Mouse (Mus musculus) layer of hippocampus, postnatal 10 days (tissue): ENCODE measurements around the gene 1300017J02Rik. TPM values are rescaled to one million over a fixed set of nuclear protein-coding genes. Genes with fewer than 3 reads are reported as not detected.
"Not testable (repeated sequence)": the region's sequence is repeated elsewhere in the genome, so short reads cannot be mapped to it uniquely, and the experiment has no call there.

Source experiments
- DNase-seq, 2 experiments: peaks; one replicate each; pipeline ENCODE4 v3.0.0; 2021; ENCODE audit warnings: low spot score in 2 of 2
- long read RNA-seq: library from polyadenylated mRNA; stranded (forward); transcript quantifications from one replicate; pipeline ENCODE4 v2.0.0, GENCODE M21; 2023
- total RNA-seq, 2 experiments: library from RNA; stranded (reverse); gene quantifications; 2 replicates each; pipeline ENCODE4 v1.2.3; 2021

1300017J02Rik gene
- 1 to 10 TPM in 1 of 2 experiments, under 1 TPM in 1; 0.98 to 1.1 TPM for total RNA-seq
- long read RNA-seq, partial matches to known transcripts = 1 of 1 reads
- long read RNA-seq, other reads (novel, unspliced or antisense) = 0 of 1 reads

DNA sequence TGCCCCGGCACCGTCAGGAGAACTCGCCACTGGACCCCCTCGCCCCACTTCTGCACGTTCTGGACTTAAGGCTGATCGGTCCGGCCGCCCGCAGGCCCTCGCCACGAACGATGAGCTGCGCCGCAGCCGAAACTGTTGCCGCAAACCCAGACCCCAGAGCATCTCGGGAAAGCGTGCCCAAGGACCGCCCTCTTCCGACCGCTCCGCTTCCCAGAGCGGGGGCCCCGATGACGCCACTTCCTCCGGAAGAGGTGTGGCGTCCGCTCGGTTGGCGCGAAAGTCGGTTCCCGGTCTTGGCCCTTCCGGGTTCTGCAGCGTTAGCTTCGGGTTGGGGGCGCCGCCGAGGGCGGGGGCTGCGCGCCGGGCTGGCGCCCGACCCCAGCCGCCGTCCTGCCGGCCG, at the start of gene 1300017J02Rik, which contains the start of gene Topbp1:
Gene 1300017J02Rik, minus strand, starts transcription at position 156 of the 400 bp plus-strand sequence.
Gene Topbp1, plus strand, starts transcription at position 289 of the 400 bp plus-strand sequence.
- DNase-seq = peak; percentile 90 to 94

DNA sequence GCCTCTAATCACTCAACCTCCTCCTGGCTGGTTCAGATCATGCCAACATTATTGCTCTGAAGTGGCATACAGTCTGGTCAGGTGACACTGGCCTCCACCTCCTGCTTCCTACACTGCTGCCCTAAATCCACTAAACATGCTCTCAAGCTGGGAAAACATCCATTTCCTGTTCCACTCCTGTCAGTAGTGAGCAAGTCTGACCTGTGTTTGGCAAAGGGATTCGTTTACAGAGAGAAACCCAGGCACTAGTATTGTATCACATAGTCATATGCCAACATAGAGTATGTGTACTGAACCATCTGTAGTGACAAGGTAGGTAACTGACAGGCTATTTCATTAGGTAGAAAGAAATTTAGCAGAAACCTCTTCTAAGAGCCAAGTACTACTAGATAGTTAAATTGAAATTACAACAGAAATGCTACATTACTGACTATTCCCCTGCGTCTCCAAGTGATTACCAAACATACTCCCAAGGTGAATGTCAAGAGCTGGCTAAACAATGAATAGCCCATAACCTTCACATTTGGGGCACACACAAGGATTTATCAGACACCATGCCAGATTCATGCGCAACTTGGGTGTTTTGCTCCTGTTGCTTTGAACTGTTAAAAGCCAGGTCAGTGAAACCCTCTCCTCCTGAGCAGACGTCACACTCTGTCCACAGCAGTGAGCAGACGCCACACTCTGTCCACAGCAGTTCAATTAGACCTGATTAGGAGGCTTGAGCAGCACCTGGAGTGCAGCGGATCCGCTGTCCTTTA, 48.8 kb upstream of the 1300017J02Rik start:
- not testable (repeated sequence) for DNase-seq

DNA sequence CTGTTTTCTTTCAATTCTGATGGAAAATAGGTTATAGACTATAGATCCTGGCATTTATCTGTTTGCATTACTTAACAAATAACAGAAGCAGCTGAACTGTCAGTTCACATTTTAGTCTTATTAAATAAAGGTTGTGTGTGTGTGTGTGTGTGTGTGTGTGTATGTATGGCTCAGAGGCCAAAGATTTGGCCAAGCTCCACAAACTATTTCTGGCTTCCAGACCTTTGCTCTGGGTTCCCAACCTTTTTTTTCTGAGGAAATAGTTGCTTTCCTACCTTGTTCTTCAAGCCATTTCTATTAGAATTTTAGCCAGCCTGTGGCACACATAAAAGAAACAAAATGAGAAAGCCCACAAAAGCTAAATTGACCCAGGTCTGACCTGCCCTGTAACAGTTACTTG, 43.9 kb upstream of the 1300017J02Rik start:
- no peak for DNase-seq

DNA sequence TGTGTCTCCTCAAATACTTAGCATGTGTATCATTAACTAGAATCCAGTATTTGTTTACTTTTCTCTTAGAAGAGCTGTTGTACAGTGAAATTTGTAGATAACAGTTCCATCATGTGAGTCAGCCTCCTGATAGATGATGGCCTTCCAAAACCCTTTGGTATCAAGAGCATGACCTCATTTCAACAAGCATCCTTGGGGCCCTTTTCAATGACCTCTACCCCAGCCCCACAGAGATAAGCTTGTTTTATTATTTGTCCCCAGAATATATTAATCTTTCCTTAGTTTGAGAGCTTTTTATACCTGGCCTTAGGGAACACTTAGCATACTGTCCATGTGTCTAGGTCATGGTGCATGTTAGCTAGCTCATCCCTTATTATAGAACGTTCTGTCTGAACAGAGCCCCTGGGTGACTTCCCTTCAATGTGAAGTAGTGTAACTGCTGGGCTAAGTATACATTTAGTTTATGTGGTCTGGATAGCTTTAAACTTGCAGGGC, 43.2 kb upstream of the 1300017J02Rik start:
- no peak for DNase-seq

DNA sequence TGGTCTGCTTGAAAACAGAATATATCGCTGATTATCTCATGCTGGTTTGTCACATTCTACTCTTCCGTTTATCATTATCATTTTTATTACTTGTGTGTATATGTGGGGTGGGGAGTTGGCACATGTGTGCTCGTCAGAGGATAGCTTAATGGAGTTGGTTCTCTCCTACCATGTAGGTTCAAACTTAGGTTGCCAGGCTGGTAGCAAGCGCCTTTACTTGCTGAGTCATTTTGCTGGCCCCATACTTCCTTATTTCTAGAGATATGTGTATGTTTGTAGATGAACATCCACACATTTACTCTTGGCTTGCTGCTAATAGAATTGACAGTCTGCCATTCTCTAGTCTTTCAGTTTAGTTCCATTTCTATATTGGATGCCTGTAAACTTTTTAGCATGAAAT, 42.2 kb upstream of the 1300017J02Rik start:
- DNase-seq = no peak

DNA sequence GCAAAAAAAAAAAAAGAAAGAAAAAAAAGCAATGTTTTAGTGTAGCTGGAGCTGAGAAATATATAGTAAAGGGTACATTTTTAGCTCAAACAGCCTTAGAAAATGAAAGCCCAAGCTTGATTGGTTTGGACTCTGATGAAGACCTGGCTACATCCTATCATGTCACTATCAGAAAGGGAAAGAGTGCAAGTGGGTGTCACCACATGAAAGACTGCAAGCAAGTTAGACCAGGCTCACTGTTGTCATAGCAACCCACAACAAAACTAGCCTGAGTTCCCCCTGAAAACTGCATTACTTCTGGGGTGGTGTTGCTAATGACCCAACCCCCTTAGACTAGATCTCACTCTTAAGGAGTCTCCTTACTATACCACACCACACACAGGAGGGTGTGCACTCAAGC, 32.0 kb upstream of the 1300017J02Rik start:
- DNase-seq = no peak

DNA sequence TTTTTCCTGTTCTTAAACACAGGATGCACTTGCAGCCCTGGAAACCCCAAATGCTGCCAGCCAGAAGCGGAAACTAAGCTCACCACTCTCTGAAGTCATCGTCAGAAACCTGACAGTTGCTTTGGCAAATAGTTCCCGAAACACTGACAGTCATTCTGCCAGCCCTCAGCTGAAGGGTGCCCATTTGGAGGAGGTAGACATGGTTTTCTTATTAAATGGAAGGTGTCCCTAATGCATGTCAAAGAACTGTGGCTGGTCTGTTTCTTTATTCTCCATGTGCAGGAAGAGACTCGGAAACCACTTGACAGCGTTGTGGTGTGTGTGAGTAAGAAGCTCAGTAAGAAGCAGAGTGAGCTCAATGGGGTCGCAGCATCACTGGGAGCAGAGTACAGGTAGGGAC, 27.8 kb upstream of the 1300017J02Rik start:
- DNase-seq = no peak

DNA sequence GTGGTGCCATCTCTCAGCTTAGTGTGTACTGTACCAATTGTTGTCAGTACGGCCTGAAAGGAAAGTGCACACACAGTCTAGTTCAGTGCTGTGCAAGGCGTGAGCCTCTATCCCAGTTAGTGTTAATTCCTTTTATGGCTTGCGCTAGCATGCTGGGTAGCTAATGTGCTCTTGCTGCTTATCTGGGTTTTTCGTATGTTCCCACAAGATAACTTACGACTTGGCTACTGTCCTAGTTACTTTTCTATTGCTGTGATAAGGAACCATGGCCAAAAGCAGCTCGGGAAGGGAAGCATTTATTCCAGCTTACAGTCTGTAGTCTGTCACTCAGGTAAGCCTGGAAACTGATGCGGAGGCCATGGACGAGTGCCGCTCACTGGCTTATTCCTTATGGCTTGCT, 21.6 kb upstream of the 1300017J02Rik start:
- no peak for DNase-seq

DNA sequence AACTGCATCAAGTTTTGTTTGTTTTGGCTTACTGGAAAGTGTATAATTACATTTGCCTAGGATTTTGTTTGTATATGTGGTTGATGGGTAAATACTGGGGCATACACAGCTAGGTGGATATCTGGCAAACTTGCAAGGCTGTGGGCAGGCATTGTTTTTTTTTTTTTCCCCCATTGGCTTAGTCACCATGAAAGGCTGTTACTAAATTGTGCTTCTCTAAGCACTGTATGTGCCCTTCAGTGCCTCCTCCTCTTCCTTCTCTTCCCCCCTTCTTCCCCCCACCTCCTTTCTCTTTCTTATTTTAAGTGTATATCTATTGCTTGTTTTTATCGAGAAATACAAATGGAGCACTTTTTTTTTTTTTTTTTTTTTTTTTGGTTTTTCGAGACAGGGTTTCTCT, 19.8 kb upstream of the 1300017J02Rik start:
- DNase-seq = no peak

DNA sequence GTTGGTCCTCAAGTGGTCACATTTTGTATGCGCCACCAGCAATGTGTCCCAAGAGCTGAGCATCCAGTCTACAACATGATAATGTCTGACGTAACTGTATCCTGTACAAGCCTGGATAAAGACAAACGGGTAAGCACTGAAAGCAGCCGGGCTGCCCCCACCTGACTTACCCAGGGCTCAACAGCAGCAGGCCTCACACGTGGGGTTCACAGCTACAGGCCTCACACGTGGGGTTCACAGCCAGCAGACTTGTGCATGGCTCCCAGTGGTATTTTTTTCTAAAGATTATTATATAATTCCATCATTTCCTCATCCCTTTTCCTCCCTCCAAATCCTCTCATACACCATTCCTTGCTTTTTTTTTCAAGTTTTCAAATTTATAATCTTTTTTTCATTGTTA, 5.0 kb upstream of the 1300017J02Rik start:
- DNase-seq = no peak

DNA sequence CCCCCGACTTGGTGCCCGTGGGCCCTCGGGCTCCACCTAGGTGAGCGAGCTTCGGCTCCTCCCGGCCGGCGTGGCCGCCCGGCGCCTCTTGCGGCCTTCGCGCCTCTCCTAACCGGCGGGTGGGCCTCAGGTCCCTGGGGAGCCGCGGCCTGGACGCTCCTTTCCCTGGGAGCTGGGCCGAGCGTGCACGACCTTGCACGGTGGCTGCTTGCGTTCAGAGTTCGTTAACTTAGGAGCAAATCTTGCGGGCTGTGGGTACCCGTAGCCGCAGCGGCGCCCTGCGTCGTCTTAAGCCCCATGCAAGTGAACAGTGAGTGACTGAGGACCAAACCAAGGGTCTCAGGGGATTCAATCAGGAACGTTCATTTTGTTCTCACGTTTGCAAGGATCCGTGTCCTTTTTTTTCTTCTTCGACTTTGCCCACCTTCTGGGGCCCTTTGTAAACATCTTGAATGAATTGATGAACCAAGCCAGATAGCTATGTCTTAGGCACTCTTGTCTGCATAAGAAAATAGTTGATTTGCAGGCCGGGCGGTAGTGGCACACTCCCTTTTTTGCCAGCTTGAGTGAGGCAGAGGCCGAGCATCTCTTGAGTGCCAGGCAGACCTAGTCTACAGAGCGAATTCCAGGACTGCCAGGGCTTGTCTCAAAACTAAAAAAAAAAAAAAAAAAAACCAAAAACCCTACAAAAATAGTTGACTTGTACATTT, 605 bp upstream of the 1300017J02Rik start:
- DNase-seq = peak in 1 of 2 experiments; percentile 39

DNA sequence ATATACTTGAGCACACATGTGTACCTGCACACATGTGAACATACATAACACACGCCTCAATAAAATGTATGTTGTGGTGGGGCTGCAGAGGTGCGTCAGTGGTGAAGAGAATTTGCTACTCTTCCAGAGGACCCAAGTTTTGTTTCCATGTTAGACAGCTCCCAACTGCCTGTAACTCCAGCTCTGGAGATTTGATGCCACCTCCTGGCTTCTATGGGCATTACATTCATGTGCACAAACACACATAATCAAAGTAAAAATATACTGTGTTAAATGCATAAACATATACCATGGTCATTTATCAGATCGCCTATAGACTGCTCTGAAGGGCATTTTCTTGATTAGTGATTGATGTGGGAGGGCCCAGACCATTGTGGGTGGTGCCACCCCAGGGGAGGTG, 2.2 kb downstream of the 1300017J02Rik start:
- peak; percentile 73 to 77 for DNase-seq

DNA sequence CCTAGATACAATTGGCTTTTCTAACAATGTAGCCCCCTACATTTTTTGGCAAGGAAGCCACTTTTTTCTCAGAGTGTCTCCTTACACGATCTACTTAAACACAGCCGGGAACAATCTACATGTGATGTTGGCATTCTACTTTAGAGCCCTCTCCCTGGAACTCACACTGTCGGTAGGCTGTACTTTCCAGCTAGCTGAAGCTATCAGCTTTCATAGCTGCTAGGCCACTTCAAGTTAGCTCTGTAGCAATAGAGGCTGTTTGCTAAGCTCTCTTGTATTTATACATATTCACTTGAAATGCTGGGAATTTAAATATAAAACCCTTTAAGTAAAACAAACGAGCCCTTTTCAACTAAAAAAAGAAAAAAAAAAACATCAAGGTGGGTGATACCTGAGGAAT, 2.6 kb downstream of the 1300017J02Rik start:
- DNase-seq = no peak

DNA sequence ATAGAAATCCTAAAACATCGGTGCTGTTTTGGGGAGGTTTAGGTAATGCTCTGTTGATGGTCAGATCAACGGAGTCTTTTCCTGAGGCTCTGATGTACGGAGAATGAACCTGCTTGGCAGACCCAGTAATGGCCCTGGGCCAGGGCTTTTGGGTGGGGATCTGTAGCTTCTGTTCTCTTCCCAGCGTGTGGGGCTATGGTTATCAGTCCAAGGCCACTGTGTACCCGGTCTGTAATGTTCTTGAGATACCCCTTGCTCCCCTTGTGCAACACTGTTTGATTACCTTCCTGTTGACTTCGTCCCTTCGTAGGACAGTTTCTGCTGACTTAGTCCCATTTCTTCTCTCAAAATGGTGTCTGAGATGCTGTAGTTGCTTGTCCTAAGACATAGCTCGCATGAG, 3.8 kb downstream of the 1300017J02Rik start:
- no peak for DNase-seq

DNA sequence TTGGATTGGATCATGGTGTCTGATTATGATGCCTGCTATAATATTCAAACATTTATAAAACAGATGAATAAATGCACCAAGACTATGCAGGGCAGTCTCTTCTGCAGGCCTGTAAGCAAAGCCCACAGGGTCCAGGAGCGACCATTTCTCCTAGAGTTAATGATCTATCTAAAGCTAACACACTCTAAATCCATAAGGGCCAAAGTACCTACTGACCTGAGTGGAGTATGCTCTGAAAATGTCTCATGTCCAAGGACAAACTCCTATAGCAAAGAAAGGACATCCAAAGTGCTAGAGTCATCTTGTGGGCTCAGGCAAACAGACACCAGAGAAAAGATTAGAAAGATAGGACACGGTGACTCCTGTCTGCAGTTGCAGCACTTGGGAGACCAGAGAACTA, 10.4 kb downstream of the 1300017J02Rik start:
- DNase-seq = no peak

DNA sequence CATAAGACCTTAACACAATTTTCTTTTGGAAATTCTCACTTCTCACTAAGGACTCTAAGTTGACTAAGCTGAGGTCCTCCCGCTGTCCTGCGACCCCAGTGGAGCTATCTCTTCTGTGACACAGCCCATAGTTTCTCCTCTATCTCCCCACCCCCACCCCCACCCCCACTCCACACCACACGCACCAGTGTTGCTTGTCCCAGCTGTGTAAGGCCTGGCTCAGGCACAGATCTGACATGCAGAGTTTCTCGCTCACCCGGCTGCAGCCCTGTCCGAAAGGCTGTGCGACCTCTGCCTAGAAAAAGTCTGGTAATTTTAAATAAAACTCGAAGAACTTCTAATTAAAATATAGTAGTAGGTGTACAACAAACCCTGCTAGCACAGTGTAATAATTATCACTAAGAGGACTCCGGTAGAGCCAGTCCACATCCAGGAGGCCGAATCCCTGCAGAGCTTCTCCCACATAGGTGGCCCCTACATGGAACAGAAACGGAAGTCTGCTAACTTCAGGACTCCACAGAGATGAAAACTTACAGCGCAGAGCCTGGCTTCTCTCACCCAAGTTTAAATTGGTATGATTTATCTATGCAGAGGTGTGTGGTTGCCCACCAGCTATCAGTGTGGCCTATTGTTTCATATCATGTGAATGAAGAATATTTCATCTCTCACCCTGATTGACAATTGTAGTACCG, 16.2 kb downstream of the 1300017J02Rik start:
- no peak for DNase-seq

DNA sequence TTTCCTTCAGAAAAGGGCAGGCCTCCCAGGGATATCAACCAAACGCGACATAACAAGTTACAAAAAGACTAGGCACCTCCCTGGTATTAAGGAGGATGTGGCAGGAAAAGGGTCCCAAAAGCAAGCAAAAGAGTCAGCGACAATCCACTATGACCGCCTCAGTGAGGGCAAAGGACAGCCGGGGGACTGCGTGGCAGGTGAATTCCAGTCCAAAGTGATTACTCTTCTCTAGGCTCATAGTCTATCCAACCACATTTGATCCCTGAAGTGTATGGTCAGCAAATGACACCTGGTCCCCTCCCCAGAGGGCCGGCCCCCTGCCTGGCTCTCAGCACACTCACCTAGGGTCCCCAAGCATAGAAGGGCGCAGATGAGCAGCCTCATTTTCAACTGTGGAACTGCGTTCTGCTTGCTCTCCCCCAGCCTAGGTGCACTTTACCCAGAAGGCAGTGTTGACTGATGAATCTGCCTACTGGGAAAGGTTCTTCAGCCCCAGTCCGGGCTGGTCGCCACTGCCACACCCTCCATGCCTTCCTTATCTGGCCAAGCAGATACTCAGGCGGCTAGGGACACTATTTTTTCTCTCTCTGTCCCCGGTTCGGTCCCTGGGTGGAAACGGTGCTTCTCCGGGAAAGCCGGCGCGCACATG, 16.9 kb downstream of the 1300017J02Rik start:
- DNase-seq = no peak

DNA sequence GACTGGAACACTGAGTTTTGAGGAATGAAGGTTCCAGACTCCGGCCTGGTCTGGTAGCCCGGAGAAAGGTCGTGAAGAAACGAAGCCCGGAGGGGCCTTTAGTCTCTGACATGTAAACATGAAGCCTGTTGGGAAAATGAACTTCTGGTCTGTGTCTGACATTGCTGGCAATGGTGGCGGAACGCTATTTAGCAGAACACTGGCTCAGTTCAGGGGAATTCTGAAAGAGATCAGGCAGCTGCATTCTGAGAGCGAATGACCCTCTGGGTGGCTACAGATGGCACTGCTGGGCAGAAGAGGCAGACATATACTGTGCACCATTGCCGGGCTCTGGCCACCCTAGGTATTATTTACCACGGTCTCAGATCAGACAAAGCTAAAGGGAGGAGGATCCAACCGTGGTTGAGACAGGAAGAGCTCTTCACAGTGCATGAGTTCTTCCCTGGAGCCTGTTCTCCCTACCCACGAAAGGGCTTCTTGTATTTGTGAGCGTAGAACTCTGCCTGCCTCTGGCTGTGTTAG, 17.9 kb downstream of the 1300017J02Rik start:
- DNase-seq = no peak

DNA sequence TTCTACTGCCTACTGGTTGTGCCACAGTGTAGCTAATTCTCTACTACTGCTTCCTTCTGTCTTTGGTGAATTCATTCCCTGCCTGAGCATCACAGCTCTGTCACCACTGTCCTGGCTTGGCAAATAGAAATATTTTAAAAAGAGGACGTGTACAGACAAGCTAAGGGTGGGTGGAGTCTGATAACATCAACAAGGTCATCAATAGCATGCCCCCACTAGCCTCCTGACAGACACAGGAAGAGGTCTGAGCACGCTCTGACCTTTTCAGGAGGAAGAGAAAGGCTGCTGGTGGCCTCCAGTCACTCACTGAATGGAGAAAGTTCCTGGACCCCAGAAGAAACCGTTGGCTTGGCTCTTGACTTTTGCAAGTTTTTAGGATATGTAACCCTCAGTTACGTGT, 18.5 kb downstream of the 1300017J02Rik start:
- DNase-seq = no peak

DNA sequence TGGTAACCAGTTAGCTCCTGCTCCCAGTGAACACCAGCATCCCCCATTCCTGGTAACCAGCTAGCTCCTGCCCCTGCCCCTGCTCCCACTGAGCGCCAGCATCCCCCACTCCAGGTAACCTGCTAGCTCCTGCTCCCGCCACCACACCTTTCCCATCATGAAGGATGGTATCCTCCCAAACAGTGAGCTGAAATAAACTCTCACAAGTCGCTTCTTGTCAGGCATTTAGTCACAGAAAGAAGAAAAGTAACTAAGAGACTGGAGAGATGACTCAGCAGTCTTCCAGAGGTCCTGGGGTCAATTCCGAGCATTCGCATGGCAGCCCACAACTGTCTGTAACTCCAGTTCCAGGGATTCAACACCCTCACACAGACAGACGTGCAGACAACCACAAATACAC, 28.0 kb downstream of the 1300017J02Rik start:
- DNase-seq = no peak

DNA sequence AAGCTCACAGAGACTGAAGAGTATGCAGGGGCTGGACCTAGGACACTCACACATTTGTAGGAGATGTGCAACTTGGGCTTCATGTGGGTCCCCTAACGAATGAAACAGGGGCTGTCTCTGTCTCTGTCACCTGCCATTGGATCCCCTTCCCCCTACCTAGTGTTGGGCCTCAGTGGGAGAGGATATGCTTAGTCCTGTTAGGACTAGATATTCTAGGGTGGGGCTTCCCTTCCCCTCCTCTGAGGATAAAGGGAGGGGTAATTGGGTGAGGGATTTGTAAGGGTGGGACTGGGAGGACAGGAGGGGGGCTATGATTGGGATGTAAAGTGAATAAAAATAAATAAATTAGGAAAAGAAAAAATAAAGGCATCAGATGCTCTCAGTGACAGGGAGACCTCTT, 29.2 kb downstream of the 1300017J02Rik start:
- DNase-seq = no peak
